Mouse (Mus musculus): ENCODE data around the gene Myd88.
A peak's percentile ranks its signal among the peaks of the same experiment; 100 is the strongest.
"Not testable (repeated sequence)": the region's sequence is repeated elsewhere in the genome, so short reads cannot be mapped to it uniquely, and the experiment has no call there.

The Myd88 gene

DNA sequence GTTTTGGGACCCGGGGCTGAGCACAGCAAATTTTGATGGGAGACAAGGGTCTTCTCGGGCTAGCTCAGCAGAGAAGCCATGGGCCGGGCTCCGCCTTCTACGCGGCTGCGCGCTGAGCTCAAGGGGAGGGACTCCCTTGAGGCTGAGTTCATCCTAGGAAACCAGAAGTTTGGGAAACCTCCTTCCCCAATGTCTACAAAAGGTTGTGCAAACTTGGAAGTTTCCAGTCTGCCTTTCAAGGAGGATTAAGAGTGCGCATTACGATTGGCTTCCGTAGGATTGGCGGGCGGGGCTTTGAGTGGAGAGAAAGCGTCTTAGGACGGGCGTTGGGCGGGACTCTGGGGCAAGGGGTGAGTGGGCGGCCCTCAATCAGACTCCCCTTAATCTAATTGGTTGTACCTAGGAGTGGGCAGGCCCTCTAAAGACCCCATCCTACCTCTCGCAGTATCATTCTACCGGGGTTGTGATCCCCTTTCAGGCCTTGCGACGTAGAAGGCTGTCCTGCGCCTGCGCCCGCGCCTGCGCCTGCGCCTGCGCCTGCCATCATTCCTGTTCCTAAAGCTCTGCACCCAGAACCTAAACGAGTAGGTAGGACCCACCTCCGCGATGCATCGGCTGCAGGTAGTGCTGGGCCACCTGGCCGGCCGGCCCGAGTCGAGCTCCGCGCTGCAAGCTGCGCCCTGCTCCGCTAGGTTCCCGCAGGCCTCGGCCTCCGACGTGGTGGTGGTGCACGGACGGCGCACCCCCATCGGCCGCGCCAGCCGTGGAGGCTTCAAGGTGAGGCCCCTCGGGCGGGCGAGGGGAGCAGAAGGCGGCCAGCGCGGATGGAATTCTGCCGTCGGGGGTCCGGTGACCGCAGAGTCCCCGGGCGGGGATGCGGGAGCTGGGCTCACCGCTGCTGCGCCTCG, at the start of gene Myd88:
Gene Myd88 (minus strand): TSS at position 503 of the 908 bp plus-strand sequence.
- peak; percentile 96 for DNase-seq (ENCODE audit: low read depth, low spot score)

DNA sequence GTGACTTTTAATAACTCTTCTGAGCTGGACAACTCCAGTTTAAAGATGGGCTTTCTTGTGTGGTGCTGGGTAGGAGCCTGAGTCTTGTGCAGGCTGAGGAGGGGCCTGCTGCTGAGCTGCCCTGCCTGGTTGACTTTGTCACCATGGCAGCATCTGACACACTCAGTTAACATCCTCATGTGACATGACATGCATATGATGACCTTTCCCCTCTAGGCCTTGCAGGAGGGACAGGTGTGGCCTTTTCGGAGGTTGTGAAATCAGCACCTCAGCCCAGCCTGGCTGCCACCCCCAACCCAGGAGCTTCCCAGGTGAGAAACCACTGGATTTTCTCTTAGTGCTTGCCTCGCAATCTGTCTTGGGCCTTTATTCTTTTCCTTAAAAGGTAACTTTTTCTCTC, 49.0 kb upstream of the Myd88 start:
- no peak for DNase-seq (ENCODE audit: low read depth, low spot score)

DNA sequence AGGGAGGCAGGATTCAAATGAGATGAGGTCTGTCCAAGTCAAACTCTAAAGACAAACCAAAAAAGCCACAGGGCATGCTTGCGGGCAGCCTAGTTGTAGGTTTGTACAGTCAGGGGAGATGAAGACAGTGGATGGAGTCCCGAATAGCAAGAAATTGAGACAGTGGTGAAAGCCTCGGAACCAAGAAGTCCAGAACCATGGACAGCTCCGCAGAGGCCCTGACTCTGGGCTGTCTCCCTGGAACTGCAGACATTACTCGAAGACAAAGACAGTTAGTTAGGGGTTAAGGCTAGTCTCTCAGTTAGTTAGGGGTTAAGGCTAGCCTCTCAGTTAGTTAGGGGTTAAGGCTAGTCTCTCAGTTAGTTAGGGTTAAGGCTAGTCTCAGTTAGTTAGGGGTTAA, 47.7 kb upstream of the Myd88 start:
- DNase-seq (ENCODE audit: low read depth, low spot score) = no peak

DNA sequence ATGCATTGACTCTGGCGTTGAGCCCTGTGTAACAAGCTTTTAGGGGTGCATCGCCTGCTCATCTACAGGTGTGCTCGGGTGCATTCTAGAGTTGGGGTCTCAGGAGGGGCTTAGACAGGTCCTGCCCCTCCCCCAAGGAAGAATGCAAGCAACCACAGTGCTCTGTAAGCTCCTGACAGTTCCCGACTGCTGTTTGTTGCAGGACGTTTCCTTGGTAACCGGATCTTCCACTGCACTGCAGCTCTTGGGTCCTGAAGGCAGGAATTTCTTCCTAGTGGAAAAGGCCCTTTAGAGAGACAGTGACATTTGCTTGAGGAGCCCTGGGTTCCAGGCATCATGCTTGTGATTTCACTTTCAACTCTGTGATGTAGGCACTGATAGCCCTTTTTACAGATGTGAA, 41.4 kb upstream of the Myd88 start:
- DNase-seq (ENCODE audit: low read depth, low spot score) = no peak

DNA sequence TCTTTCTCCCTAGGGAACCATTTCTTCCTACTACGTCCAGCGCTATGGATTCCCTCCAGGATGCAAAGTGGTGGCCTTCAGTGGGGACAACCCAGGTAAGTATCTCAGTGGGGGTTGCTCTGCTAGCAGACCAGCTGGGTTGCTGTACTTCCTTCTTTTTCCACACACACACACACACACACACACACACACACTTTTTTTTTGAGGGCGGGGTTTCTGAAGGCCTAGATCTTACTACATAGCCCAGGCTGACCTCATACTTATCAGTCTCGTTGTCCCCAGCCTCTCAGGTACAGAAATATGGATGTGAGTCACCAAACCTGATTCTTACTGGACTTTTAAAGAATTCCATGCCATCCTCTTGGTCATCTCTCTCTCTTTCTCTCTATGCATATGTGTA, 37.0 kb upstream of the Myd88 start:
- no peak for DNase-seq (ENCODE audit: low read depth, low spot score)

DNA sequence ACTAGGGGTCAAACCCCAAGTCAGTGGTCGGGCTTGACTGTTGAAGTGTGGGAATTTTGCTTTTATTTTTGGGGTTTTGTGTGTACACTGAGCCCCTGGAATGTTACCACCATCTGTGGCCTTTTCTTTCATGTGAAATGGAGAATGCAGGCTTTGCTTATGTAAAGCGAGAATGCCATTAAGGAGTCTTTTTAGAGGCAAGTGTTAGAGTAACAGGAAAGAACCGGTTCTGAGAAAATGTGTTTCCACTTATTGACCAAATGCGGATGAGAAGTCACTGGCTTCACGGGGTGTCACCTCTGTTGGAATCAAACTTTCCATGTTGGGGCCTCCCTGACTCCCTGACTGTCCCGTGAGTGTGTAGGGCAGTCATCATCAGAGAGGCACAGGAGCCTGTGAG, 34.3 kb upstream of the Myd88 start:
- DNase-seq (ENCODE audit: low read depth, low spot score) = no peak

DNA sequence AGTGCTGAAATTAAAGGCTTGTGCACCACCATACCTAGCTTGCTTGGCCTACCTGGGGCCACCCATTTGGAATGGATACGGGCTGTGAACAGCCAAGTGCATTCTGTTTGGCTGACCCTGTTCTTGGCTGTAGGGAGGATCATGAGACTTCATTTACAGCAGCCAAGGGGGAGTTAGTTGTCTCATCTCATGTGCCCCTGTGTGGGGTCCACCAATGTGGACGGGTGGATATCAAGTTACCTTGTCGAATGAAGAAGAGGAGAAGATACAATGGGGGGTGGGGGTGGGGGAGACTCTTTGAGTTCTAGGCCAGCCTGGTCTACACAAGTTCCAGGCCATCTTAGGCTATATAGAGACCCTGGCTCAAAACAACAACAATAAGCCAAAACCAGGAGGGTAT, 33.8 kb upstream of the Myd88 start:
- no peak for DNase-seq (ENCODE audit: low read depth, low spot score)

DNA sequence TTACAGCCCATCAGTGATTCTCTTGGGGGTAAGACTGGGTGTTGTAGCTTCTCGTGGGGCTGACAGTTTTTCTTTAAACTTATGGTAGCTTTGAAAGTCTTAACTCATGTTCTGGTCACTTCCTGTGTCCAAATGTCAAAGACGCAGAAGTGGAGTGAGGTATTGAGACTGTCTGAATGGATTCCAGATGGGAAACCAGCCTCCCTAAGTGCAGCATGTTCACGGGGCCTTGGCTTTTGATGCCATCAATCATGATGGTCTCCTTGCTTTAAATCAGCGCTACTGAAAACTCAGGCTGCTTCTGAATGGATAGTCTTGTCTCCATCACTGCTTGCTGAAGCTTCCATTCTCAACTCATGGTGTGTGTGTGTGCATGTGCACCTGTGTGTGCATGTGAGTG, 30.0 kb upstream of the Myd88 start:
- no peak for DNase-seq (ENCODE audit: low read depth, low spot score)

DNA sequence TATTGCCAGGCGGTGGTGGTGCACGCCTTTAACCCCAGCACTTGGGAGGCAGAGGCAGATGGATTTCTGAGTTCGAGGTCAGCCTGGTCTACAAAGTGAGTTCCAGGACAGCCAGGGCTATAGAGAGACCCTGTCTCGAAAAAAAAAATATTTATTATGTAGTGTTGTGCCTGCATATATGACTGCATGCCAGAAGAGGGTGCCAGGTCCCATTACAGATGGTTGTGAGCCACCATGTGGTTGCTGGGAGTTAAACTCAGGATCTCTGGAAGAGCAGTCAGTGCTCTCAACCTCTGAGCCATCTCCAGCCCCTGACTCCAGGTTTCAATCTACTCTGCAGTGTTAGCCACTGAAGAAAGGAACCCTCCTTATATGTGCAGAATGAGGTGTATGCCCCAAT, 29.6 kb upstream of the Myd88 start:
- DNase-seq (ENCODE audit: low read depth, low spot score) = not testable (repeated sequence)

DNA sequence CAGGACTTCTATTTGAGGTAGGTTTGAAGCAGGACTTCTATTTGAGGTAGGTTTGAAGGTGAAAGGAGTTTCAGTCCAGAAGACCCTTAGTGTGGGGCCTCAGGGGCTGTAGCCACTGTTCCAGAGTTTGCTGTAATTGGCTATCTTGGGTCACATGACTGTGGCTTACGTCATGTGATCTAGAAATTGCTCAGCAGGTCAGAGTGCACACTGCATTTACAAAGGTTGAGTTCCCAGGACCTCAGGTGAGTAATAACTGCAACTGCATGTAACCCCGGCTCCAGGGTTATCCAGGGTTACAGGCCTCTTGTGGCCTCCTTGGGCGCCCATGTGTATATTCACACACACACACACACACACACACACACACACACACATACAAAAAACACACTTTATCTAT, 27.2 kb upstream of the Myd88 start:
- no peak for DNase-seq (ENCODE audit: low read depth, low spot score)

DNA sequence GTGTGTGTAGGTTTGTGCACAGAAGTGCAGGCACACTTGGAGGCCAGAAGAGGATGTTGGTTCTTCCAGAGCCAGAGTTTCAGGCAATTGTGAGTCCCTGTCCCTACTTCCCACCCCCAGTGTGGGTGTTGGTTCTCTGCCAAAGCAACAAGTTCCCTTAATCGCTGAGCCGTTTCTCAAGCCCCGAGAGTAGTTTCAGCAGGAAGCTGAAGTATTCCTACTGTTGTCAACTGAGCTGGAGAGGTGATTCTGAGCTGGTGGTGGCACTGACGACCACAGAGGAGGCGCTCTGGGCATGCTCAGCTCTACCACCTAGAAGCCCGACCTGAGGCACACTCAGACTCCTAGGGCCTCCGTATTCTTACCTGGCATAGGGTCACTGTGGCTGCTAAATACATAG, 24.1 kb upstream of the Myd88 start, which contains the start of gene Slc22a14:
Gene Slc22a14 (minus strand): TSS at position 270 of the 400 bp plus-strand sequence.
- DNase-seq (ENCODE audit: low read depth, low spot score) = no peak

DNA sequence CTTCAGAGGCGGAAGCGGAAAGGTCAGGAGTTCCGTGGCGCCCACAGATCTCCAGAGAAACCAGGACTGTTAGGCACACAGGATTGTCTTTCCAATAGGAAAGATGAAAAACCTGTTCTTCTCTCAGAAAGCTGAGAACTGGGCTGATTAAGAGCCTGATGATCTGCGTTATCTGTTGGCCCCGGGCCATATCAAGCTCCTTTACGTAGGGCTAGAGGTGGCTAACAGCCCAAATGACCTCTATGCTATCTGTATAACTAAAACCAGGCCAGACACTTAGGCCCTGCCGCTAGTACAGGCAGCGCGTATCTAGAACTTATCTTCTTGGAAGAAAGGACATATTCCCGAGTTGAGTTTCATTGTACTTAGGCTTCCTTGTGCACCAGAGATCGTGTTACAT, 22.0 kb upstream of the Myd88 start:
- no peak for DNase-seq (ENCODE audit: low read depth, low spot score)

DNA sequence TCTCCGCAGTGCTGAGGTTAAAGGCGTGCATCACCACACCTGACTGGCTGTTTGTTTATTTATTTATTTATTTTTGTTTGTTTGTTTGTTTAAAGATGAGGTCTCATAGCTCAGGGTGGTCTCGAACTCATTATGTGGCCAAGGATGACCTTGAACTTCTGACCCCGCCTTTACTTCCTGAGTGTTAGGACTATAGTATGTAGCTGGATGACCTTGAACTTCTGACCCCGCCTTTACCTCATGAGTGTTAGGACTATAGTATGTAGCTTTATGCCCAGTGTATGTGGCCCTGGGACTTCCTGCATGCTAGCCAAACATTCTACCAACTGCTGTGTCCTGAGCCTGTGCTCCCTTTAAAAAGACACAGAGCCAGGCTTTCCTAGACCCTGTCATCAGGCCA, 20.2 kb upstream of the Myd88 start:
- DNase-seq (ENCODE audit: low read depth, low spot score) = no peak

DNA sequence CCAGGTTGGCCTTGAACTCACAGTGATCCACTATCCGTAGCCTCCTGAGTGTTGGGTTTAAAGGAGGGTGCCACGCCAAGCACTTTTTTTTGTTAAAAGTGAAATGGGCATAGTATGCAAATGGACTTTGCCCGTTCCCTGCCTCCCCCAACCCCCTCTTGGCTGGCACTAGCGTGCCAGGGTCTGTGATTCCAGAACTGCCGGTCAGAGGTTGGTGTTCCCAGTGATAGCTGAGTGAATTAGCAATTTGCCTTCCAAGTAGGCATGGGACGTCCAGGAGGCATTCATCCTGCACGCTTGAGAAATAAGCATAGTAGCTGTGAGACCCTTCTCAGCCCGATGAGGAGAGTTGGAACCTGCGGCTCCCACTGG, 16.8 kb upstream of the Myd88 start:
- DNase-seq (ENCODE audit: low read depth, low spot score) = no peak

DNA sequence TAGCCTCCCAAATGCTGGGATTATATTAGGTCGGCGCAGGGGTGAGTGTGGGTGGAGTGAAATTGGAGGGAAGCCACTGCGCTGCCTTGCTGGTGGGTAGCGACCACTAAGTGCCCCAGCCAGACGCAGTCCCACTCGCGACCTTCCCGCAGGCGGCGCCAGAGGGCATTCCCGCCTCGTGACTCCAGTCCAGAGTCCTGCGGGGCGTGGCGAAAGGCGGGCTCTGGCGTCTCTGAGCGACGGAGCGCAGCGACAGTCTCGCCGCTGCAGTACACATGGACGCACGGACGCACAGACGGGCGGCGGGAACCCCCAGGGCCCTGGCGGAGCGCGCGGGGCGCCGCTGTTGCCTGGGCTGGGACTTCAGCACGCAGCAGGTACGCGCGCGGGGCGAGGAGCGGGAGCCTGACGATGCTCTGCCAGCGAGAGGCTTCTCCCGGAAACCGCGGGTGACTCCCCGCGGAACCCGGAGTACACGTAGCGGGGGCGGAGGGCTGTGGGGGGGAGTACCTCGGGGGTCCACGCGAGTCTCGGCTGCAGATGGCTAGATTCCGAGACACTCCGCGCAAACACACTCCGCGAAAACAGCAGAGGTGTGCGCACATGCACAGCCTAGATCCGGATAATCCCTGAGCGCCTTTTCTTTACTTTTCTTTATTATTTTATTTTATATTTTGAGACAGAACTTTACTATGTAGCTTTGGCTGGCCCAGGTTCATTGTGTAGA, 16.3 kb upstream of the Myd88 start, which contains the start of gene Xylb:
Gene Xylb (plus strand): TSS at position 51 of the 727 bp plus-strand sequence.
- DNase-seq (ENCODE audit: low read depth, low spot score) = peak; percentile 90

DNA sequence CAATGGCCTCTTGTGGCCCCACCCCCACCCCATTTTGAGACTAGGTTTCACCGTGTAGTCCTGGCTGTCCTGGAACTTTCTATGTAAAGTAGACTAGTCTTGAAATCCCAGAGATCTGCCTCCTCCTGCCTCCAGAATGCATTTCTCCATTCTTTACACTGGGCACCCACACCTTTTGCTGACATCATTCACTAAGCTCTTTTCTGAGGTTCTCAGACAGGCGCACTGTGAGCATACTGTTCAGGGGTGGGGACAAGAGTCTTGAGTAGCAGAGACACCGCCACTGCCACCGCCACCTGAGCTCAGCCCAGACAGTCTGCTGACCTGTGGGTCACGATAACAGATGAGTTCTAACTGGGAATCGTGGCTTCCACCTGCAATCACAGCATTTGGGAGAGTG, 14.7 kb upstream of the Myd88 start:
- no peak for DNase-seq (ENCODE audit: low read depth, low spot score)

DNA sequence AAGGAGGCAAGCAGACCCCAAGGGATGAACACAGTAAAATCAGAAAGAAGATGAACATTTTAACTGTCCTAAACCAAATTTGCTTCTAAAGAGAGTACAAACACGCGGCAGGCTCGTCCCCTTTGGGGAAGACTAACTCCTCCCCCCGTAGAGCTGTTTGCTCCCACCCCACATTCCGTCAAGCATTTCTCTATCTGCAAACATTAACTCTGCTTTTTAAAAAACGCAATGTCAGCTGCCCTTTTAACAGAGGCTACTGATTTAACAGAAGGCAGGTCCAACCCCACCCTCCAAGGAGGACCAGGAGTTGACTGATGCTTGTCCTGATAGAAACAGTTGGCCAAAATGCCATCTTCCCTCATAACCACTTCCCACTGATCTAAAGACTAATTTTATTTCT, 12.7 kb upstream of the Myd88 start:
- no peak for DNase-seq (ENCODE audit: low read depth, low spot score)

DNA sequence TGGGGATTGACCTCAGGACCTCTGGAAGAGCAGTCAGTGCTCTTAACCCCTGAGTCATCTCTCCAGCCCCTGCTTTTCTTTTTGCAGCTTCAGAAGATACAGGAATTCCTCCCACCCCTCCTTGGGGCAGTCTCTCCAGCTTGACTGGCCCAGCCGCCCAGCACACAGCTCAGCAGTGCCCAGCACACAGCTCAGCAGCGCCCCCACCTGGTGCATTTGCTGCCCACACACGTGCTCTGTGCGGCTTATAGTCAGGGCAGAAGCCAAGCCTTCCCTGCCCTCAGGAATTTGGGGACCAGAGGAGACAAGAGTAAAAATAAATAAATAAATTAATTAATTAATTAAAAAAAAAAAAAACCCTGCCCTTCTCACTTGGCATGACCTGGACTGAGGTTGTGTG, 10.8 kb upstream of the Myd88 start:
- DNase-seq (ENCODE audit: low read depth, low spot score) = peak; percentile 52

DNA sequence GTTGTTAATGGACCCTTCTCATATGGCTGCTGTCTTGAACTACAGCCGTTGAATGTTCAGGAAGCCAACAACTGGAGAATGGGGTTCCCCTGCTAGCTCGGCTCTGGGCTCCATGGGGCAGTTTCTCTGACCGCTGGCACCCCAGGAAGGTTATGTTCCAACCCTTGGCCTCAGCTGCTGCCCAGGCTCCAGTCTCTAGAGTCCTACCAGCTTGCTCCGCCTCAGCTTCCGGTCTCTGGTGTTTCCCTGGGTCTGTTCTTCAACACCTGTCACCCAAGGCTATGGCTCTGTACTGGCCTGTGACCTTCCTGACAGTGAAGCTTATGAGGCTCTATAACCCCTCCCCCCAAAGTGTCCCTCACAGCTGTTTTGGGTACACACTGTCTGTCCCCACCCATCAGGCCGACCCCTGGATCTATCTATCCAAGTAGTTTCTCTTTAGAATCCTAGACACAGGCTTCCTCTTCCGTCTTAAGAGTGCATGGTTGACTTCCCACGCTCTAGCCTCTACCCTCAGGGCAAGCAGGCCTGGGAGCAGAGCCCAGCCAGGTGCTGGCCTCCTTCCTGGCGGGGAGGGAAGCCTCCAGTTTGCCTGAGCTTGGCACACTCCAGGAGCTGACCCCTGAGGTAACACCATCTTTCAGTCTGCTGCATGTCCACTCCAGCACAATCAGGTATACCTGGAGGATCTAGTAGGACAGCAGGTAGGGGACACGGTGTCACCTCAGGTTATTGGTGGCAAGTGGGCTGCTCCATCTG, 9.9 kb upstream of the Myd88 start:
- DNase-seq (ENCODE audit: low read depth, low spot score) = no peak

DNA sequence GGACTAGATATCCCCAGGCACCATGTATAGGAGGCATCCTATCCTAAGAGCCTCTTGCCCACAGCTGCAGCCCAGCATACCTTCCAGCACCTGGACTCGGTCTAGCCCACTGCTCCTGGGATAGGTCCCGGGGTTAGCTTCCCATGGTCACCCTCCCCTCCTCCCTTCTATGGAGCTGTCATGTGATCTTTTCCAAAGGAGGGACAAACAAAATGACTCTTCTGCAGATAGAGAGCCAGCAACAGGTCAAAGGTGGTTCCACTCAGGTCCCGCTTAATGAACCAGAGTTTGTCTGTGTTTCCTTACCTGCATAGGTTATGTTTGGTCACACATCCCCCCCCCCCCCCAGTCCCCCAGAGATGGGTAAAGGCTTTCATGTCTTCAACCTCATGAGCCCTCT, 9.3 kb upstream of the Myd88 start:
- DNase-seq (ENCODE audit: low read depth, low spot score) = no peak

DNA sequence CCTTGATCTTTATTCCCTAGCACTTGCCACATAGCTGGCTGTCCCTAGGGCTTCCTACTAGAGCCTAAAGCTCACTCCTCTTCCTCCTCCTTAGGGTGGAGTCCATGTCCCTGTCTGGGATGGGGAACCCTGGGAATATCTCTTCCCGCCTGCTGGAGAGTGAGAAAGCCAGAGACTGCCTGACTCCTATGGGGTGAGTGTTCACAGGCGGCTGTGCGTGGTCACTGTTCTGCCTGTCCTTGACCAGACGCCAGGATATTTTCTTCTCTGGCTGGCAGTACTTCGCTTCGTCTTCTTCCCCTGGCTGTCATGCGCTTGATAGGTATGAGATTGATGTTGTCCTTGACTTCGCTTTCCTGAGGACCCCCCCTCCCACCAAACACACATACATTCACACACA, 5.2 kb upstream of the Myd88 start:
- DNase-seq (ENCODE audit: low read depth, low spot score) = no peak

DNA sequence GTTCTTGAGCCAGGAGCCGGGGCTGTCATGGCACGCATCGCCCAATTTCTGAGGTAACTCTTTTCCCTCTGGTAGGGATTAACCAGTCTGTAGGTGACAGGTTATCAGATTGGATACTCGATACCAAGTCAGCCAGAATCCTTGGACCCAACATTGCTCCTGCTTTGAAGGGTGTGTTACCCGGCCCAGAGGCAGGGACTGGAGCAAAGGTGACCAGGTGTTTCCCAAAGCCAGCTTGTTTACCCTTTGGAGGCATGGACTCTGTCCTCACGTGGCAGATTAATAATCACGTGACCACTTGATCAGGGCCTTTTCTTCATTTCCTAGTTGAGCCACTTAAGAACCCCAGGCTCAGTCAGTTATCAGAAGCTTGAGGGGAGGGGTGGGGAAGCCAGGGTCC, 1.5 kb upstream of the Myd88 start:
- no peak for DNase-seq (ENCODE audit: low read depth, low spot score)
